Mouse (Mus musculus) stomach, embryonic 15.5 days (tissue): ENCODE data around the gene Olfr1029. TPM values are rescaled to one million over a fixed set of nuclear protein-coding genes. Genes with fewer than 3 reads are reported as not detected.
"Not testable (repeated sequence)": the region's sequence is repeated elsewhere in the genome, so short reads cannot be mapped to it uniquely, and the experiment has no call there.

Source experiments
- ATAC-seq: fragments of 200-750 bp; cut with Nextera tagmentation; 2 replicates; pipeline ENCODE4 v1.8.0; 2017; ENCODE audit warnings: low read depth, moderate number of reproducible peaks, moderate TSS enrichment; ENCODE audit not compliant: insufficient read depth, low FRiP score
- H3K27ac ChIP-seq: fragments of 300-500 bp; sonication (generic); 2 replicates; pipeline ENCODE4 v1.5.1; 2015; ENCODE audit warnings: mild to moderate bottlenecking, inconsistent platforms
- H3K27me3 ChIP-seq: fragments of 300-500 bp; sonication (generic); replicated peaks from 2 replicates; pipeline ENCODE4 v1.6.1; 2015; ENCODE audit warnings: inconsistent platforms
- H3K36me3 ChIP-seq: fragments of 300-500 bp; sonication (generic); 2 replicates; pipeline ENCODE4 v1.6.1; 2015; ENCODE audit warnings: inconsistent platforms
- H3K4me1 ChIP-seq: fragments of 300-500 bp; sonication (generic); 2 replicates; pipeline ENCODE4 v1.6.1; 2015; ENCODE audit warnings: inconsistent platforms
- H3K4me2 ChIP-seq: fragments of 300-500 bp; sonication (generic); 2 replicates; pipeline ENCODE4 v1.6.1; 2015; ENCODE audit warnings: mild to moderate bottlenecking, inconsistent platforms
- H3K4me3 ChIP-seq: fragments of 300-500 bp; sonication (generic); replicated peaks from 2 replicates; pipeline ENCODE4 v1.5.1; 2015; ENCODE audit warnings: inconsistent platforms
- H3K9ac ChIP-seq: fragments of 300-500 bp; sonication (generic); 2 replicates; pipeline ENCODE4 v1.6.1; 2015; ENCODE audit warnings: inconsistent platforms
- H3K9me3 ChIP-seq: fragments of 300-500 bp; sonication (generic); 2 replicates; pipeline ENCODE4 v1.6.1; 2016; ENCODE audit warnings: inconsistent platforms
- WGBS: fragments of 180-500 bp; shearing (Covaris S2); methylation state at CpG from one replicate; pipeline ENCODE4 v1.1.7; 2015; 5-methylcytosine and 5-hydroxymethylcytosine counted together
- polyA plus RNA-seq: library from polyadenylated mRNA; unstranded; fragments of >200 nt; fragmentation: Nextera tagmentation; extraction: Ambion mirVana; gene quantifications from 2 replicates; pipeline ENCODE4 v1.2.1, GENCODE M21; 2015

Gene Olfr1029
- polyA plus RNA-seq, result not detected in 2 replicates

- Histone ChIP-seq H3K36me3 (no peaks in the 10 kb centered on the region), H3K9me3 (no peaks in the 10 kb centered on the region), H3K27me3 (no peaks in the 10 kb centered on the region), H3K4me2 (no peak within 1 kb of the TSS), H3K9ac (no peak within 1 kb of the TSS), H3K27ac (no peak within 1 kb of the TSS), H3K4me3 (no peak within 1 kb of the TSS), H3K4me1 (no peaks in the 10 kb centered on the region)
- WGBS, result 85% methylated on average over 2 of the region's 2 CpGs
- no peak for ATAC-seq
Measured at GRCm38 (mm10) chr2:85973595-85973994, at the start of gene Olfr1029. Olfr1029 (plus strand) TSS chr2:85973895.

DNA sequence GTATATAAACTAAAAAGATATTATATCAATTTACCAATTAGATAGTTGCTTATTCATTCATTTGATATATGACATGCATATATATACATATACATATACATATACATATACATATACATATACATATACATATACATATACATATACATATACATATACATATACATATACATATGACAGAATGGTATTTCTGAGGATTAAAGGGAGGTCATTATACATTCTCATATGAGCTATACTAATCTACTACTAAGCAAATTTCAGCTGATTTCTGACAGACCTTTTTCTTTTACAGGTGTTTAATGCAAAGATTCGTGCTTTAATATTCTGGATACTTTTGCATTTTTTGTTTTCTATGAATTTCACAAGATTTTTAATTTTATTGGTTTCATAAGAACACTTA, 23.6 kb upstream of the Olfr1029 start, which contains the start of gene Olfr1028:
Gene Olfr1028, plus strand, starts transcription at position 301 of the 400 bp plus-strand sequence.
- Histone ChIP-seq H3K4me3 (no peak within 1 kb of the TSS), H3K9ac (no peak within 1 kb of the TSS), H3K4me1 (no peaks in the 10 kb centered on the region), H3K4me2 (no peak within 1 kb of the TSS), H3K9me3 (no peaks in the 10 kb centered on the region), H3K27me3 (no peaks in the 10 kb centered on the region), H3K36me3 (no peaks in the 10 kb centered on the region), H3K27ac (no peak within 1 kb of the TSS)
- no peak for ATAC-seq
- WGBS, result 79% methylated on average over 1 of the region's 1 CpGs

GRCm38 (mm10) chr2:85978976-85979375, 5.3 kb downstream of the Olfr1029 start, which contains the start of gene Olfr1030:
Olfr1030 (plus strand) TSS chr2:85979276.
- Histone ChIP-seq H3K9me3 (no peaks in the 10 kb centered on the region), H3K27me3 (no peaks in the 10 kb centered on the region), H3K4me1 (no peaks in the 10 kb centered on the region), H3K4me2 (no peak within 1 kb of the TSS), H3K4me3 (no peak within 1 kb of the TSS), H3K9ac (no peak within 1 kb of the TSS), H3K27ac (no peak within 1 kb of the TSS), H3K36me3 (no peaks in the 10 kb centered on the region)
- WGBS, result 66% methylated on average over 1 of the region's 1 CpGs
- ATAC-seq, result no peak

DNA sequence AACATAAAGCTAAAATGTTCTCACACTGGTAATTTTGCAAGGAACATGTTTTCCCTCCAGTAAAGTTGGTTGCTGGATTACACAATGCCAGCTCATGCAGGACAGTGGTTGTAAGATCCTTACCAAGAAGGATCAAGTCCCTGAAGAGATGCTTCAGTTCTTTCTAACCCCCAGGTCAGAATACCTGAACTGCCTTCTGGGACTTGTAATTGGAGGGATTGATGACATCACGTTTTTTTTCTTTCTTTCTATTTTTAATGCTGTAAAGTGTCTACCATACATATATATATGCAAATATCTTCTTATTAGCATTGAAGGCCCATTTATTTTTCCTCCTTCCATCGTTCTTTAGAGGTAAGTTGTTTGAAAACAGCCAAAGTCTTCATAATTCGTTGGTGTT, 16.3 kb downstream of the Olfr1029 start, which contains the start of gene Olfr1031:
Gene Olfr1031, plus strand, starts transcription at position 301 of the 400 bp plus-strand sequence.
- Histone ChIP-seq H3K9ac (no peak within 1 kb of the TSS), H3K9me3 (no peaks in the 10 kb centered on the region), H3K36me3 (no peaks in the 10 kb centered on the region), H3K27ac (no peak within 1 kb of the TSS), H3K4me3 (no peak within 1 kb of the TSS), H3K4me2 (no peak within 1 kb of the TSS), H3K4me1 (no peaks in the 10 kb centered on the region), H3K27me3 (no peaks in the 10 kb centered on the region)
- ATAC-seq, result no peak
- WGBS, result 65% methylated on average over 3 of the region's 3 CpGs

GRCm38 (mm10) chr2:86005240-86005639, 31.5 kb downstream of the Olfr1029 start, which contains the start of gene Olfr1032:
Olfr1032 (plus strand) TSS chr2:86005540.
- Histone ChIP-seq H3K9me3 (no peaks in the 10 kb centered on the region), H3K9ac (no peak within 1 kb of the TSS), H3K36me3 (no peaks in the 10 kb centered on the region), H3K27me3 (no peaks in the 10 kb centered on the region), H3K4me3 (no peak within 1 kb of the TSS), H3K27ac (no peak within 1 kb of the TSS), H3K4me1 (no peaks in the 10 kb centered on the region), H3K4me2 (no peak within 1 kb of the TSS)
- WGBS, result 78% methylated on average over 7 of the region's 7 CpGs
- no peak for ATAC-seq

DNA sequence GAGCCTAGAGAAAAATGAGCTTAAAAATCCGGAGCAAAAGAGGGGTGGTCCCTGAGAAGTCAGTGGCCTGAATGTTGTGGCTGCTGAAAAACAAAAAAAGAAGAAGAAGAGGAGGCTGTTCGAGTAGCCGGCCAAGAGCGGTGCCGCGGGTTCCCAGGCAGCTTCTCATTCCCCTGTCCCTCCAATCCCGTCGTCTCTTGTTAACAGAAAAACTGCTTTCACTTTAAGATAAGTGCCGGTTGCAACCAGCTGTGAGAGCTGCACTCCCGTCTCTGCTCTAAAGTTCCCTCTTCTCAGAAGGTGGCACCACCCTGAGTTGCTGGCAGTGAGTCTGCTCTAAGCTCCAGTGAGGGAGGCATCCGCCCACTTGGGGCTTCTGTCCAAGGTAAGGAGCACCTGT, 46.7 kb downstream of the Olfr1029 start, which contains the start of gene Olfr1033:
Gene Olfr1033, plus strand, starts transcription at position 228 of the 400 bp plus-strand sequence.
- not testable (repeated sequence) for ATAC-seq, H3K9me3 ChIP-seq, H3K4me1 ChIP-seq, H3K36me3 ChIP-seq, H3K9ac ChIP-seq, H3K27me3 ChIP-seq
- Histone ChIP-seq H3K27ac (0 out of 2 replicates have a peak within 1 kb of the TSS, but pooled peaks have one; percentile 36), H3K4me2 (peak within 1 kb of the TSS; percentile 46), H3K4me3 (peak within 1 kb of the TSS; percentile 35)
- WGBS, result 2% methylated on average over 11 of the region's 11 CpGs

DNA sequence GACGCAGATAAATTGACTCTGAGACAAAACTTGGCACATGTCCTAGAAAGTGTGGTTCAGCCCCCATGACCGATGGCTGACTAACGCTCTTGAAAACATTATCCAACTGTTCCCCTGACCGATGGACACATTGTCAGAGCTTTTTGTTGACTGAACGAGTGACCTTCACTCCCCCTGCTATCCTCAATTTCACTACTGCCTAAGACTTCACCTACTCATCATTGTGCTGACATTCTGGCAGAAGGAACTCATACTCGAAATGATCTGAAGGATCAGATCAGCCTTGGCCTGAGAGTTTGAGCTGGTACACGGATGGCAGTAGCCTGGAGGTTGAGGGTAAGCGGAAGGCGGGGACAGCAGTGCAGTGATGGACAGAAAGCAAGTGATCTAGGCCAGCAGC, 47.8 kb downstream of the Olfr1029 start:
- WGBS, result 49% methylated on average over 4 of the region's 9 CpGs
- not testable (repeated sequence) for ATAC-seq, H3K36me3 ChIP-seq, H3K9me3 ChIP-seq, H3K4me3 ChIP-seq, H3K27me3 ChIP-seq, H3K4me1 ChIP-seq, H3K27ac ChIP-seq, H3K4me2 ChIP-seq, H3K9ac ChIP-seq

Other genes with a start within 250 kb of the Olfr1029 start
- not detected in 2 replicates for gene Olfr1012, start 211.1 kb upstream of the Olfr1029 start, polyA plus RNA-seq
- not detected in 2 replicates for gene Olfr1013, start 206.8 kb upstream of the Olfr1029 start, polyA plus RNA-seq
- gene Olfr1014, start 201.2 kb upstream of the Olfr1029 start, polyA plus RNA-seq, result not detected in 2 replicates
- not detected in 2 replicates for gene Olfr1015, start 191.9 kb upstream of the Olfr1029 start, polyA plus RNA-seq
- not detected in 2 replicates for gene Olfr1016, start 171.4 kb upstream of the Olfr1029 start, polyA plus RNA-seq
- gene Olfr1018, start 155.4 kb upstream of the Olfr1029 start, polyA plus RNA-seq, result not detected in 2 replicates
- not detected in 2 replicates for gene Olfr1019, start 128.4 kb upstream of the Olfr1029 start, polyA plus RNA-seq
- gene Olfr1020, start 126.9 kb upstream of the Olfr1029 start, polyA plus RNA-seq, result not detected in 2 replicates
- not detected in 2 replicates for gene Olfr1022, start 105.3 kb upstream of the Olfr1029 start, polyA plus RNA-seq
- gene Olfr1023, start 88.3 kb upstream of the Olfr1029 start, polyA plus RNA-seq, result not detected in 2 replicates
- not detected in 2 replicates for gene Olfr1024, start 68.8 kb upstream of the Olfr1029 start, polyA plus RNA-seq
- gene Olfr1025-ps1, start 58.7 kb upstream of the Olfr1029 start, polyA plus RNA-seq, result not detected in 2 replicates
- gene Olfr1026, start 52.3 kb upstream of the Olfr1029 start, polyA plus RNA-seq, result not detected in 2 replicates
- gene Olfr1028, start 23.5 kb upstream of the Olfr1029 start, polyA plus RNA-seq, result not detected in 2 replicates
- gene Olfr1030, start 5.4 kb downstream of the Olfr1029 start, polyA plus RNA-seq, result not detected in 2 replicates
- gene Olfr1031, start 16.4 kb downstream of the Olfr1029 start, polyA plus RNA-seq, result not detected in 2 replicates
- not detected in 2 replicates for gene Olfr1032, start 31.6 kb downstream of the Olfr1029 start, polyA plus RNA-seq
- gene Olfr1033, start 46.7 kb downstream of the Olfr1029 start, polyA plus RNA-seq, result 3.6 and 5.2 TPM in 2 replicates
- gene Olfr1034, start 72.0 kb downstream of the Olfr1029 start, polyA plus RNA-seq, result 0.05 and 0.10 TPM in 2 replicates
- gene Olfr1036, start 100.1 kb downstream of the Olfr1029 start, polyA plus RNA-seq, result not detected in 2 replicates
- gene Olfr1037, start 113.5 kb downstream of the Olfr1029 start, polyA plus RNA-seq, result not detected in 2 replicates
- gene Olfr1039, start 162.0 kb downstream of the Olfr1029 start, polyA plus RNA-seq, result not detected in 2 replicates
- not detected in 2 replicates for gene Olfr1040, start 172.8 kb downstream of the Olfr1029 start, polyA plus RNA-seq
- not detected in 2 replicates for gene Olfr1042, start 187.9 kb downstream of the Olfr1029 start, polyA plus RNA-seq
- gene Olfr1043, start 193.6 kb downstream of the Olfr1029 start, polyA plus RNA-seq, result not detected in 2 replicates
- gene Olfr1044, start 203.9 kb downstream of the Olfr1029 start, polyA plus RNA-seq, result not detected in 2 replicates
- not detected in 2 replicates for gene Olfr52, start 211.8 kb downstream of the Olfr1029 start, polyA plus RNA-seq
- not detected in 2 replicates for gene Olfr1045, start 229.1 kb downstream of the Olfr1029 start, polyA plus RNA-seq
- not detected in 2 replicates for gene Olfr1046, start 245.4 kb downstream of the Olfr1029 start, polyA plus RNA-seq